Mouse (Mus musculus): Measurements from ENCODE around the gene Zfp335. TPM values are rescaled to one million over a fixed set of nuclear protein-coding genes. Genes with fewer than 3 reads are reported as not detected.

The Zfp335 gene
- polyA plus RNA-seq, 1 experiment from 2014 or later: 5.9 TPM

- Histone ChIP-seq H3K27ac (replicated peaks) (no peak overlapping the region), H3K9me3 (replicated peaks) (peaks cover 6% of the 10 kb centered on the region; the same call in 1 of the 2 replicates), H3K36me3 (replicated peaks) (peaks cover 64% of the 10 kb centered on the region), H3K9ac (no peak overlapping the region), H3K27me3 (no peaks in the 10 kb centered on the region), H3K4me1 (replicated peaks) (peaks cover 30% of the 10 kb centered on the region), H3K4me2 (no peak overlapping the region), H3K4me3 (replicated peaks) (no peak overlapping the region)
- ATAC-seq (ENCODE audit: insufficient read depth): no peak
- 86% methylated on average over 5 of the region's 5 CpGs for WGBS (ENCODE audit: insufficient replicate concordance)
These were observed 3.5 kb downstream of the Zfp335 start for GRCm38 (mm10) chr2:164908011-164908410.

GRCm38 (mm10) chr2:164907511-164907910 is 4.0 kb downstream of the Zfp335 start:
- peaks cover 69% of the 10 kb centered on the region for H3K36me3 ChIP-seq (replicated peaks)
- WGBS (ENCODE audit: insufficient replicate concordance): 92% methylated on average over 12 of the region's 12 CpGs
- H3K4me1 ChIP-seq (replicated peaks): peaks cover 25% of the 10 kb centered on the region
- H3K27ac ChIP-seq (replicated peaks): no peak overlapping the region
- ATAC-seq (ENCODE audit: insufficient read depth): no peak
- no peaks in the 10 kb centered on the region for H3K27me3 ChIP-seq
- H3K4me2 ChIP-seq: no peak overlapping the region
- no peak overlapping the region for H3K4me3 ChIP-seq (replicated peaks)
- peaks cover 6% of the 10 kb centered on the region; the same call in 1 of the 2 replicates for H3K9me3 ChIP-seq (replicated peaks)
- H3K9ac ChIP-seq: no peak overlapping the region

- H3K27ac ChIP-seq (replicated peaks): no peak overlapping the region
- peaks cover 83% of the 10 kb centered on the region for H3K36me3 ChIP-seq (replicated peaks)
- H3K9me3 ChIP-seq (replicated peaks): peaks cover 6% of the 10 kb centered on the region; the same call in 1 of the 2 replicates
- H3K4me2 ChIP-seq: no peak overlapping the region
- no peaks in the 10 kb centered on the region for H3K27me3 ChIP-seq
- WGBS (ENCODE audit: insufficient replicate concordance): 94% methylated on average over 4 of the region's 4 CpGs
- ATAC-seq (ENCODE audit: insufficient read depth): no peak
- no peak overlapping the region for H3K9ac ChIP-seq
- peaks cover 18% of the 10 kb centered on the region for H3K4me1 ChIP-seq (replicated peaks)
- no peak overlapping the region for H3K4me3 ChIP-seq (replicated peaks)
These were observed 5.5 kb downstream of the Zfp335 start for GRCm38 (mm10) chr2:164906071-164906470.

GRCm38 (mm10) chr2:164903496-164903895 is 8.1 kb downstream of the Zfp335 start:
- no peak for ATAC-seq (ENCODE audit: insufficient read depth)
- Histone ChIP-seq H3K9me3 (replicated peaks) (peaks cover 6% of the 10 kb centered on the region; the same call in 1 of the 2 replicates), H3K4me2 (no peak overlapping the region), H3K4me3 (replicated peaks) (no peak overlapping the region), H3K9ac (no peak overlapping the region), H3K27ac (replicated peaks) (no peak overlapping the region), H3K4me1 (replicated peaks) (no peaks in the 10 kb centered on the region), H3K27me3 (no peaks in the 10 kb centered on the region), H3K36me3 (replicated peaks) (peaks cover 99% of the 10 kb centered on the region)
- 92% methylated on average over 1 of the region's 1 CpGs for WGBS (ENCODE audit: insufficient replicate concordance)

- Histone ChIP-seq H3K9me3 (replicated peaks) (peaks cover 6% of the 10 kb centered on the region; the same call in 1 of the 2 replicates), H3K4me2 (no peak overlapping the region), H3K27ac (replicated peaks) (no peak overlapping the region), H3K27me3 (no peaks in the 10 kb centered on the region), H3K9ac (no peak overlapping the region), H3K4me3 (replicated peaks) (no peak overlapping the region), H3K36me3 (replicated peaks) (peaks cover 98% of the 10 kb centered on the region), H3K4me1 (replicated peaks) (no peaks in the 10 kb centered on the region)
- 85% methylated on average over 13 of the region's 13 CpGs for WGBS (ENCODE audit: insufficient replicate concordance)
- ATAC-seq (ENCODE audit: insufficient read depth): no peak
These were observed 10.2 kb downstream of the Zfp335 start for GRCm38 (mm10) chr2:164901380-164901779.

GRCm38 (mm10) chr2:164899723-164900459 is 11.7 kb downstream of the Zfp335 start:
- Histone ChIP-seq H3K9me3 (replicated peaks) (no peaks in the 10 kb centered on the region; the same call in 1 of the 2 replicates), H3K4me3 (replicated peaks) (no peak overlapping the region), H3K36me3 (replicated peaks) (peaks cover 98% of the 10 kb centered on the region), H3K4me2 (no peak overlapping the region), H3K9ac (no peak overlapping the region), H3K4me1 (replicated peaks) (no peaks in the 10 kb centered on the region), H3K27ac (replicated peaks) (no peak overlapping the region), H3K27me3 (no peaks in the 10 kb centered on the region)
- 81% methylated on average over 16 of the region's 16 CpGs for WGBS (ENCODE audit: insufficient replicate concordance)
- no peak for ATAC-seq (ENCODE audit: insufficient read depth)

- 86% methylated on average over 15 of the region's 15 CpGs for WGBS (ENCODE audit: insufficient replicate concordance)
These were observed 12.5 kb downstream of the Zfp335 start for GRCm38 (mm10) chr2:164899034-164899433.

GRCm38 (mm10) chr2:164898008-164898407 is 13.5 kb downstream of the Zfp335 start:
- Histone ChIP-seq H3K4me2 (no peak overlapping the region), H3K27me3 (no peaks in the 10 kb centered on the region), H3K9ac (no peak overlapping the region), H3K27ac (replicated peaks) (no peak overlapping the region), H3K9me3 (replicated peaks) (no peaks in the 10 kb centered on the region; the same call in 1 of the 2 replicates), H3K4me1 (replicated peaks) (no peaks in the 10 kb centered on the region), H3K4me3 (replicated peaks) (no peak overlapping the region), H3K36me3 (replicated peaks) (peaks cover 99% of the 10 kb centered on the region)
- WGBS (ENCODE audit: insufficient replicate concordance): 86% methylated on average over 7 of the region's 7 CpGs
- ATAC-seq (ENCODE audit: insufficient read depth): no peak

More at GRCm38 (mm10) chr2:164899034-164899433, 12.5 kb downstream of the Zfp335 start:
- H3K4me1 ChIP-seq (replicated peaks): no peaks in the 10 kb centered on the region
- H3K4me2 ChIP-seq: no peak overlapping the region
- H3K4me3 ChIP-seq (replicated peaks): no peak overlapping the region
- no peak overlapping the region for H3K9ac ChIP-seq
- H3K27me3 ChIP-seq: no peaks in the 10 kb centered on the region
- no peaks in the 10 kb centered on the region; the same call in 1 of the 2 replicates for H3K9me3 ChIP-seq (replicated peaks)
- H3K36me3 ChIP-seq (replicated peaks): peaks cover 98% of the 10 kb centered on the region
- ATAC-seq (ENCODE audit: insufficient read depth): no peak
- no peak overlapping the region for H3K27ac ChIP-seq (replicated peaks)

GRCm38 (mm10) chr2:164895885-164896284 is 15.7 kb downstream of the Zfp335 start:
- 87% methylated on average over 6 of the region's 6 CpGs for WGBS (ENCODE audit: insufficient replicate concordance)
- no peak overlapping the region for H3K9ac ChIP-seq
- H3K27me3 ChIP-seq: no peaks in the 10 kb centered on the region
- no peak overlapping the region for H3K4me3 ChIP-seq (replicated peaks)
- ATAC-seq (ENCODE audit: insufficient read depth): no peak
- no peaks in the 10 kb centered on the region for H3K4me1 ChIP-seq (replicated peaks)
- H3K27ac ChIP-seq (replicated peaks): no peak overlapping the region
- no peaks in the 10 kb centered on the region; the same call in 1 of the 2 replicates for H3K9me3 ChIP-seq (replicated peaks)
- H3K4me2 ChIP-seq: no peak overlapping the region
- H3K36me3 ChIP-seq (replicated peaks): peaks cover 99% of the 10 kb centered on the region

- no peaks in the 10 kb centered on the region; the same call in 1 of the 2 replicates for H3K9me3 ChIP-seq (replicated peaks)
- WGBS (ENCODE audit: insufficient replicate concordance): 84% methylated on average over 1 of the region's 1 CpGs
- H3K36me3 ChIP-seq (replicated peaks): peaks cover 99% of the 10 kb centered on the region
- H3K4me2 ChIP-seq: no peak overlapping the region
- H3K4me1 ChIP-seq (replicated peaks): no peaks in the 10 kb centered on the region
- H3K9ac ChIP-seq: no peak overlapping the region
- no peaks in the 10 kb centered on the region for H3K27me3 ChIP-seq
- no peak overlapping the region for H3K4me3 ChIP-seq (replicated peaks)
- H3K27ac ChIP-seq (replicated peaks): no peak overlapping the region
- no peak for ATAC-seq (ENCODE audit: insufficient read depth)
These were observed 16.9 kb downstream of the Zfp335 start for GRCm38 (mm10) chr2:164894644-164895043.

GRCm38 (mm10) chr2:164894048-164894447 is 17.5 kb downstream of the Zfp335 start:
- H3K4me2 ChIP-seq: no peak overlapping the region
- H3K4me1 ChIP-seq (replicated peaks): no peaks in the 10 kb centered on the region
- H3K9me3 ChIP-seq (replicated peaks): no peaks in the 10 kb centered on the region; the same call in 1 of the 2 replicates
- no peaks in the 10 kb centered on the region for H3K27me3 ChIP-seq
- H3K36me3 ChIP-seq (replicated peaks): peaks cover 99% of the 10 kb centered on the region
- H3K27ac ChIP-seq (replicated peaks): no peak overlapping the region
- whole genome bisulfite sequencing (ENCODE audit: insufficient replicate concordance): 69% methylated on average over 5 of the region's 5 CpGs
- H3K9ac ChIP-seq: no peak overlapping the region
- H3K4me3 ChIP-seq (replicated peaks): no peak overlapping the region
- no peak for ATAC-seq (ENCODE audit: insufficient read depth)
